Mouse (Mus musculus) gonadal fat pad, adult 2 months (tissue): ENCODE data around the gene Mroh2a. TPM values are rescaled to one million over a fixed set of nuclear protein-coding genes. Genes with fewer than 3 reads are reported as not detected.

Source experiments
- DNase-seq: peaks from one replicate; pipeline ENCODE4 v3.0.0-alpha.2; 2012; ENCODE audit warnings: low read depth
- polyA plus RNA-seq: library from polyadenylated mRNA; depleted of rRNA; stranded (reverse); fragments of >200 nt; gene quantifications from 2 replicates; pipeline ENCODE4 v1.2.3, GENCODE M21; 2012

The Mroh2a gene
- polyA plus RNA-seq, 1 experiment, result 52.3 TPM

DNA sequence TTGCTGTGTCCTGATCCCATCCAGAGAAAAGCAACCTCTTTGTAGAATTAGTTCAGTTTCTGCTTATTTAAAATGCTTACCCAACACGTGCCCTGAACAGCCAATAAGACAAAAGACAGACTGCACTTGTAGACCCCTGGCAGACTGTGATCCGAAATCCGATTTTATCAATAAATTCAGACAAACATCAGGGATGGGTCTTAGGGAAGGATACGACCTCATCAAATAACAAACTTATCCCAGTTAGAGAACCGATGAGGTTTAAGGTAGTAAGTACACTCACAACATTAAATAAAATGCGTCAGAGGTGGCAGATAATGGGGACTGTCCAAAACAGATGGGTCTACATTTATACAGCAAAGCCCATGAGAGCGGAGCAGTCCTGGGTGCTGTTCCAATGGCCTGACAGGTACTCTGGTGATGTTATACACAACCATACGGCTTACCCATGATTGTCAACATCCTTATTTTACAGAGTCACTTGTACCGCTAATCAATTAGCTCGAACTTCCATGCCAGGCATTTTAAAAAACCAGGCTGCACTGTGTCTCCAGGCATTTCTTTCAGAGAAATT is 49.8 kb downstream of the Mroh2a start:
- DNase-seq, result no peak

DNA sequence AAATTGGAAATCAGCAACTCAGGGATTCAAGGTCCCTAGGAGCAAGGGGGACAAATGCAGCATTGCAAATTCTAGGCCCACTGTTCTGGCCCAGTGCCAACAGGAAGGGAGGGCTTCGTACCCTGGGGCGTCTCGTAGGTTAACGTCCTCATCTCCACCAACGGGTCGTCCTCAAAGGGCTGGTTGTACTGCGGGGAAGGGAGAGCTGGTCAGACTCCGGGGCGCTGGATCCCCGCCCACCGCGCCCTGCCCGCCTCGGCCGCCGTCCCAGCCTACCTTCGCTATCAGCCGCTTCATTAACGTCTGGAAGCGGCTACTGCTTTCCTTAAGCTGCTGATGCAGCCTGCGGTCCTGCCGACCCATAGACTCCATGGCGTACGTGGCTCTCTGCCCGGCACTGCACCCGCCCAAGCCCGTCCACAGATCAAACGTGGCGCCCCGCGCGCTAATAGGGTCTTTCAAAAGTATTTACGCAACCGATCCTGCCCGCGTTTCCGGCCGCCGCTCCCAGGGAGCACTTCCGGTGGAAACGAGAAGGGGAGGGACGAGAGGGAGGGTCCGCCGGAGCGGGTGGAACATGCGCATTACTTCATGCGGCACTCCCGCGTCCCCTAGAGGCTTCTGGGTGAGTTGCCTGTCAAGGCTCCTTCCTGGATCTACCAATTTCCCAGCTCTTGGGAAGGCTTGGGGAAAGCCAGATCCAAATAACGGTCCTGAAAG is 50.5 kb downstream of the Mroh2a start, which contains the start of the genes Hjurp and Trpm8:
TSS of gene Hjurp (minus strand) at position 536 of the 720 bp plus-strand sequence.
TSS of gene Trpm8 (plus strand) at position 564 of the 720 bp plus-strand sequence.
- peak; percentile 100 for DNase-seq

DNA sequence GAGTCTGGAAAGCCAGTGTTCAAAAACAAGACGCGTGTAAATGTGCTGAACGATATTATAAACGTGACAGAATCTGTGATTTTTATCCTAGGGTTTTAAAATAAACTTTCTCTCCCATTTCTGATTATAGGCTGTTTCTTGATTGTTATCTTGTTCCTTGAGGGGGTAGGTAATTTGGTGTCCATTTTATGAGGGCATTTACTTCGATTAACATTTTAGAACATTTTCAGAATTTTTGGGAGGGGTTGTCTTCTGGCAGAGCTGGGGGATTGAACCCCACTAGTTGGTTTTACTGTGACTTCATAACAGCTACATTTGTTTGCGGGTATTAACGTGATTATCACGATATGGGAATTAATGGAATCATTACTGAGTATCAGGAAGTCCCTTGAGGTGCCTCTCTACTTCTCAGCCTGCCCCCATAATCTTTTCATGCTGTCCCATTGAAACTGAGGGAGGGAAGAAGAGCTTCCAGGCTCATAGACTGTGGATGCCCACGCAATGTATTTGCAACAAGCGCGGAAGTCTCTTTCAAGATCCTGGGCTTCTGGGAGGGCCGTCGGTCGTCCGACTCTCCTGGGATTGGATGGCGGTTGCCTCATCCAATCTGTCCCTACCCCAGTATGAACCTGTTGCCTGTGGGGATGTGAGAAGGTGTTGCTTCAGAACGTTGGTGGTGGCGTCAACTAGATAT is 51.2 kb downstream of the Mroh2a start:
- peak; percentile 82 for DNase-seq

DNA sequence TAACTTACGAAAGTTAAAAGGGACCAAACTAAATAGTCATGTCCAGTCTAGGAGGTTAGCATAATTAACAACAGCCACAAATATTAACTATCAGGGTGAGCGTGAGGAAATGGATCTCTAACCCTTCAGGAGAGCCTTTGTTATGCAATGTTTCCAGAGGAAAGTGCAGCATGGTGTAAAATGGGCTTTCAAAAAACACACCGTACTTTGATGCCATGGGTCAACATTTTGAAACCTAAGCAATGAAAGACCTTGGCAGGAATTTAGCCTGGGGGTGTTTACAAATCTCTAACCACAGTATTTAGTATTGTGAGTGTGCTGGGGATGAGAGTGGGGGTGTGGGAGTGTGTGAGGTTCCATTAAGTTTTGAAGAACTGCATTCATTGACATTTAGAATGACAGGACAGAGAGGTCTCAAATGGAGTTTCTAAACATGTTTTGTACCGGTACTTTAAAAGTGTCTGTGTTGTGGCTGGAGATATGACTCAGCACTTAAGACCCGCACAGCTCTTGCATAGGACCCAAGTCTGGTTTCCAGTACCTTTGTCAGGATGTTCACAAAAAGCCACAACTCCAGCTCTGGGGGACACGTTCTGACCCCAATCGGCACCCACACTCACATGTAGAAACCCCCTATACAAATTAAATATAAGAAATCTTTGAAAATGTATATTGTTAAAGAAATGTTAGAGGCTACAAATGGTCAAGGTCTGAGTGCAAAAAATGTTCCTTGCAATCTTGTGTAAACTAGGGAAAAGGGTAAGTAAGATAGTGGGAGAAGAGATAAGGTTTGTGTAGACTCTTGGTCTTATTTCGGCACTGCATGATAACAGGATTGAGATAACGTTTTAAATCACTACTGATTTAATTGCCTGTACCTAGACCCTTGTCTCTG is 52.6 kb downstream of the Mroh2a start:
- DNase-seq, result peak; percentile 99

DNA sequence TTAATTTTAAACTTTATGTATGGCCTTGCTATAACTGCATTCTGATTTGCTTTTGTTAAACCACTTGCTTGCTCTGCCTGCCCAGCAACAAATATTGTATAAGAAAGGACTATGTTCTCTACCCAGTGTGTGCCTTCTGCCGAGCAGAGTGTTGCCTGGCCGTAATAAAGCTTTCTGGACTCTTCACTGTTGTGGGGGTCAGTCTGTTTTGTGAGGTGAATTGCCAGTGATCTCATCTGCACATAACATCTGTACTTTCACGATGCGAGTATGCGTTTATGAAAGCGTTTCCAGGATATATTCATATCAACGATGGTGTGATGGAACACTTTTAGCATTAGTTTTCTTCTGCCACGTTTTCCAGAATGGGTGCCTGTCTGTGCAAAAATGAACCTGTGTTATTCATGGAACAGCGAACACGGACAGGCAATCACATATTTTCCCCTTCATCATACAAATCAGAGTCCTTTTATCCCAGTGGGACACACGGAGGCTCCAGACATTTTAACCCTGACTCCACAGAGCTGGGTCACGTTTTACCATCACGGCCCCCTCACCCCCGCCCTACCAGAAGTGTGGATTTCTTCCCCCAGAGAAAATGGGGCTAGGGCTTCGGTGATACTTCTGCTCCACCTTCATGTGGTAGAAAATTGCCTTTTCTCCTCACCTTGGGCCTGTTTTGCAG is 53.4 kb downstream of the Mroh2a start:
- no peak for DNase-seq

DNA sequence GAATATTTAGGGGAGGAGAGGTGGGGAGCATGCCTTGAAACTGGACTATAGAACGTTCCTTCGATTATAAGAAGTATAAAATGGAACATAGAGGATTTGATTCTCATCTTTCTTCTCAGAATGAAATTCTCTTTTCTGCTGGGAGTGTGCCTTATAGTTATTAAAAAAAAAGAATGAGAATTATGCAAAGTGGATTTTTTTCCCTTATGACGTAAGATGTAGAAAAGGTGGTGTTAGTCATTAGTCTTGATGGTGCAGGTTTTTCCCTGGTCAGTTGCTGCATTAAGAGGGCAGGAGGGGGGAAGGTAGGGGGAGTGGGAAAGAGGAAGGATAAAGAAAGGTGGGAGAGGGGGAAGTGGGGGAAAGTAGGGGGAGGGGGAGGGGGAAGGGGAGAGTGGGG is 55.5 kb downstream of the Mroh2a start:
- no peak for DNase-seq

DNA sequence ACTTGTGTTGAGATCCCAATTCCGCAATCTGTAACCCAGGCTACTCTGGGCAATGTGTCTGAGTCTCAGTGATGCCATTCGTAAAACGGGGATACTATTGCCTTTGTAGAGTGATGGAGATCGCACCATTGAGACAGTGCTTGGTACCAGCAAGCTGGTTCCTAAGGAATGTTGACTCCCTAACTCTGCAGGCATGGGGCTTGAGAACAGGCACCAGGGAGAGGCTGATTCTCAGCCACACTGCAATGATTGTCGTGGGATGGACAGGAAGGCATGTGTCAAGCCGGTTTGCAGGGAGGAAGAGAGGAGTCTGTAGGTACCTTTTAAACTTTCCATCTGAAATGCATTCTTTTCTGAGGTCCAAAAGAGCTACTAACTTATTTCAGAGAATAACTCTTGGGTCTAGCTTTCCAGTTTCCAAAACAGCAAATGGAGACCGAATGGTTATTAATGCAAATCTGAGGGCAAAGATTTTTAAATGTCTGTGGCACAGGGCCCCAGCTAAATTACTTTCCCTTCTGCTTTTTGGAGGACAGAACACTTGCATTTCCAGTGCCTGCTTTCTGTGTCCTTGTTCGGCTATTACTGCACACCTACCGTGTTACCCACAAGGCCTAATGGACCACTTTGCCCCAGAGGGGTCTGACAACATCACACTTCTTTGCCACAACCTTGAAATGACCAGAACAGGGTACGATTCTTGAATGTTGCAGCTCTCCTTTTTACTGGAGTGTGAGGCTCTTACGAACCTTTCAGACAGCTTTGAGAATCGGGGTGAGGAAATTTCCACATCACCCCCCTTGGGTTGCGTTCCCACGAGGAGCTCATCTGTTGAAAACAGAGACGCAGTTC is 56.8 kb downstream of the Mroh2a start:
- DNase-seq, result no peak

DNA sequence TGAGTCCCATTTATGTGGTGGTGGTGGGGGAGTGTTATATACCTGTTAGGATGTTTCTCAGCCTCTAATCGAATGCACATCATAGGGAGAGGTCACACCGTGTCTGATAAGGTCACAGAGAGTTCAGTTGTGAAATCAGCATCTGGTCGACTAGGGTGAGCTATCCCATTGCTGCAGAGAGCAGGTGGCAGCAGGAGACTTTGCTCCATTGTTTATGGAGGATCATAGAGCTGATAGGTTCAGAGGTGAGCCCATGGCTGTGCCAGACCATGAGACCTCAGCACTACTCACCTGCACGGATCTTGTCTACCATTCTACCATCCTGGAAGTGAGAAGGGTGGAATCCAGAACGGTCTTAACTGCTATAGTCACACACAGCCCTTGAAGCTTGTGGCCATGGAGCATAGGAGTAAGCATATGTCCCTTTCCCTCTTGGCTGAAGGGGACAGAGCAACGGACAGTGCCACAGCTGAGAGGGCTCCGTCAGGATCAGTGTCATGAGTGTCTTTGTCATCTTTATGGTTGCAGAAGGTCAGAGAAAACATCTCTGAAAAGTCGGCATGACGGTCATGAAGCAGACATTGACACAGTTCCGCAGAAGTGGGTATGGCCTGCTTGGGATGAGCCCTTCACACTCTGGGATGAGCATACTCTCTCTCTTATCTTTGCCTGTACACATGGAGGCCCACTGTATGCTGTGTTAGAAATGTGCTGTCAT is 57.6 kb downstream of the Mroh2a start:
- DNase-seq, result no peak

DNA sequence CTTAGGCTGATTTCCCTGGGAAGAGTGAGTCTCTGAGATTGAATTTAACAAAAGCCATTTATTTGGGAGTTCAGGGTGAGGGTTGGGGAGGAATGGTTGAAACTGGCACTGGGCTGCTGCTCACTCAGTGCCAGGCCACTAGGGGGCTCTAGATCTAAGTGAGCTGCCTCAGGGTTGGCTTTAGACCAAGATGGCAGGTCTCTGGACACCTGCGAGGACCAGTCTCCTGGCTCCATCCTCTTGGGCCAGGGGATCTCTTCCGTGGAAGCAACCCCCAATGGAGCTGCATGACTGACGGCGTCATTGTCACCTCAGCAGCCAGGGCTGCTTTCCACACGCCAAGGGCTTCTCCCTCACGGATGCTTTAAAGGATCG is 58.1 kb downstream of the Mroh2a start:
- DNase-seq, result no peak

DNA sequence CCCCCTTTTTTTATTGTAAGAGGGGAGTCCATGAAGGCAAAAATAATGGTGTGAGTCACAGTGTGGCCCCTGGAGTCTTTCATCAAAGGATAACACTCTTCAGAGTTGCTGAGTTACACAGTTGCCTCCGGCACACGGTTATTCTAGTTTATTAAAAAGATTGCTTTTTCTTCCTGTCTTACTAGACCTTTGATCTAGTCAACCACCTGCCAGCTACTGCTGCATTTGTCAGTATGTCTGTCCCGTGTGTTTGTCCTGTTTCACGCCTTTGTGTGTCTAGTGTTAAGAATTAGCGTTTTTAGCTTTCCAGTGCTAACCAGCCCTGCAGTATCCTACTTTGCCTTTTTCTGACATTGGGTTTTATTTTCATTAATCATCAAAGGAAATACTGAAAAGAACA is 58.9 kb downstream of the Mroh2a start:
- DNase-seq, result no peak

DNA sequence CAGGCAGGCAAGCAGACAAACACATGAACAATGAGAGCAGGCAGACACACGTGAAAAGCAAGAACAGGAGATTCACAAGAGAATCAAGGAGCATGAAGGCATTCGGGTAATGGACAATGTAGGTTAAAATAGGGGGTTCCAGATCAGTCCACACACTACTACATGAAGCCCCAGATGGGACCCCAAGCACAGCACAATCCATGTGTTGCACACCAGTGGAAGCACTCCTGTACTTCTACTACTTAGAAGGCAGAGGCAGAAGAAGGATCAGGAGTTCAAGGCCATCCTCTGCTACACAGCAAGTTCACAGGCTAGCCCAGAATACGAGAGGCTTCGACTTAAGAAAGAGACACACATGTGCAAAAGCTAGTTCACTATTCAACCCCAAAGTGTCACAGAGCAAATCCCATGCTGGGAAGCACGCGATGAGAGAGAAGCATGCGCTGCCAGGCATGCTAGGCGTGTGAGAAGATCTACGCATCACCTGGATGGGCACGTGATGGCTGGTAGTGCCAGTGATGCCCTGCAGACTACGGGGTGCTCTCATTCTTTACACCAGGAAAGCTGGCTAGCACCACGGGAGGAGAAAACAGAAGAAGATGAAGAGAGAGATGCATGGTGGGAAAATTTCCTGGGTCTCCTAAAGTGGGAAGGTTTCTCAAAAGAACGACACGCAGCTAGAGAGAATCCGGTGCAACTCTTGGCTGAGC is 59.5 kb downstream of the Mroh2a start:
- no peak for DNase-seq

DNA sequence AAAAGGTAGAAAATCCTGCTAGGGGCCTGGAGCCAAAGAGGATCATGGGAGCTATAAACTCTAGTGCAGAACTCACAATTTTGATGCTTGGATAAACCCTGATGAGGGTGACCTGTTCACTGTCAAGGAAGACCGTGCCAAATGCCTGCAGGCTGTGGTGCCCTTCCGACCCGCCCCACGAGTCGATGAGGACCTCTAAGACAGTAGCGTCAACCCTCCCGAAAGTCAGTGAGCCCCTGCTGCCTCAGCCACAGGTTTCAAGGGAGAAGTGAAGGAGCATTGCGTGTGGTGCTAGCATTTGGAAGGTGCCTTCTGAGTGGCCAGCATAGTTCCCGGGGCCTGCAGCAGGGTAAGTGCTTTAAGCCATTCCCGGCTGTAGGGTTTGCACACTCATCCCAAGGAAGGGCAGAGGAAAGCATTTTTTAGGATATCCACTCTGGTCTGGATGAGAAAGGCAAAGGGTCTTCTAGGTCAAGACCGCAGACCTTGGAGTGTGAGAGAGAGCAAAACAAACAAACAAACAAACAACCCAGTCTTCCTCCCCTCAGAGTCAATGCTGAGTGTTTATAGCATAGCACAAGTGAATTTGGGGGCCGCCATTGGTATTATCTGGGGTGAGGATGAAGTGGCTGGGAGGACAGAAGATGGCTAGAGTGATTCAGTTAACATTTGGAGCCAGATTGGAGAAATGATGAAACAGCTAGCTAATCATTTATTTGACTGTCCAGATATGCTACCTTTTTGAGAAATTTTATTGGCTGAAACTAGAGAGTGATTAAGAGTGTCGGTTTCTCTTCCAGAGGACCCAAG is 60.3 kb downstream of the Mroh2a start:
- DNase-seq, result no peak

DNA sequence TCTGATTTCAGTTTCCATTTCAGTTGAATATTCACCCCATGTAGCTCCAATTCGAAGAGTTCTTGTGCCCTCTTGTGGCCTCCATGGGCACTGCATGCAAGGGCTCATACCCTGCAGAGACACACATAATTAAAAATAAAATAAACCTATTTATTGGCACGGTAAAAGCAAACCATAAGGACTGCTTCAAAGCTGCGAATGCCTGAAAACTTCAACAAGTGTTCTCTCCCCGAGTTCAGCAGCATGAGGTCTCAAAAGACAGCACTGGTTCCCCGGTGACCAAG is 60.9 kb downstream of the Mroh2a start:
- DNase-seq, result no peak

DNA sequence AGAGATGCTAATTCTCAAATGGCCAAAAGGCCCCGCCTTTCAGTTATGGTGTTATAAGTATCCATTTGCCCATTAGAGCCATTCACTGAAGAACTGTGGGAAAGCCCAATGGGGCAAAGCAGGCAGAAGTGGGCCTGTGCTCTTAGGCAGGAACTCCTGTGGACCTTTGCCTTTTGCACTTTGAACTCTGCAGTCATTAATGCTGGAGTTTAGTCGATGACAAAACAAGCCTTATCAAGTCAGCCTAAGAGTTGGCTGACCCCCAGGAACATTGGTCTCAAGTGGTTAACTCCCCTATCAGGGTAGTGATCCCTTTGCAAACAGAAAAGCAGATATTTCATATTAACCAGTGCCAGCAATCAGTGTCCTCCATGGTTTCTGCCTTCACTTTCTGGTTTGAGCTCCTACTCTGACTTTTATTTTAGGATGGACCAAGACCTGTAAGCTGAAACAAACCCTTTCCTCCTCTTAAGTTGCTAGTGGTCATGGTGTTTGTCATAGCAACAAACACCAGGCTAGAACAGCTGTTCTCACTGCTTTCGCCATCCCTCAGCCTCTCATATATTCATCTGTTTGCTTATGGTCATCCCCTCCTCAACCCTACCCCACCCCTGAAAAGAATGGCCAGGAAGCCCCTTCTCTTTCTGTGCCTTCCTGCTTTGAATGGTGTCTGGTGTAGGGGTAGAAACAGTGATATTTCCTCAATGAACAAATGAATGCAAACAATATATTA is 61.4 kb downstream of the Mroh2a start:
- no peak for DNase-seq

DNA sequence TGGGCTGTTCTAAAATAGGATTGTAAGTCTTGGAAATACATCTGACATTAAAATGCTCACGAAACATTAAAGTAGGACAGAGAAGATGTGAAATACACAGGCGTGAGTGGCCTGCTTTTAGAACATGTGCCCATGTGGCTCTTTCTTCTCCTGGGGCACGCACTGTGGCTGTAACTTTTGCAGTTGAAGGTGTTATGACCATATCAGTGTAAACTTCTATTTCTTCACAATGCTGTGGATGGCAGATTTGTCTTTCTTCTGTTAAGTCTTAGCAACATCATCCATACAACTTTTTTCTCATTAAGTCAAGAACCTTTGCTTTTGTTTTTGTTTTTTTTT is 62.0 kb downstream of the Mroh2a start:
- DNase-seq, result no peak

DNA sequence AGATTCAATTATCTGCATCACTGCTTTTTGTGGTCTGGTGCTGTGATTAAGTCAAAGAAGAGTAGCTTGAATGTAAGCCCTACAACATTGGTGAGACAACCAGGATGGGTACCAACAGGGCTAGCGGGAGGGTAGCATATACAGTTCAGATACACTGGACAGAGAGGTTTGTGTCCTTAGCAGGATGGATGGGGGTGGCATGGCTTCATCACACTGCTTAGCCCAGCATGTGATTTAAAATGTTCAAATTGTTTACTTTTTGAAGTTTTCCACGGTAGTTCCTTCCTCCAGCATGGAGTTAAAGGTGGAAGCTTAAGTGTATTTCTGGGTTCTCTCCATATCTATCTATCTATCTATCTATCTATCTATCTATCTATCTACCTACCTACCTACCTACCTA is 62.4 kb downstream of the Mroh2a start:
- DNase-seq, result no peak

DNA sequence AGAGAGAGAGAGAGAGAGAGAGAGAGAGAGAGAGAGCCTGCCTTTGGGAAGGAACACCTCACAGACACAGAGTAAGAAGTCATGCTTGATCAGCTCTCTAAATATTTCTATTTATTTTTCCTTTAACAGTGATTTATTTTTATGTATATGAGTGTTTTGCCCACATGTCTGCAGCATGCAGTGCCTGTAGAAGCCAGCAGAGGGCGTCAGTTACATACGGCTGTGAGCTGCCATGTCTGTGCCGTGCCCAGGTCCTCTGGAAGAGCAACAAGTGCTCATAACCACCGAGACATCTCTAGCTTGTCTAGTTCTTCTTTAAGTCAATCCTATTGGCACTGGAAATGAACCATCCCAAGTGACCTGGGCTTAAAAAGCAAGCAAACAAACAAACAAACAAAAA is 63.1 kb downstream of the Mroh2a start:
- no peak for DNase-seq

DNA sequence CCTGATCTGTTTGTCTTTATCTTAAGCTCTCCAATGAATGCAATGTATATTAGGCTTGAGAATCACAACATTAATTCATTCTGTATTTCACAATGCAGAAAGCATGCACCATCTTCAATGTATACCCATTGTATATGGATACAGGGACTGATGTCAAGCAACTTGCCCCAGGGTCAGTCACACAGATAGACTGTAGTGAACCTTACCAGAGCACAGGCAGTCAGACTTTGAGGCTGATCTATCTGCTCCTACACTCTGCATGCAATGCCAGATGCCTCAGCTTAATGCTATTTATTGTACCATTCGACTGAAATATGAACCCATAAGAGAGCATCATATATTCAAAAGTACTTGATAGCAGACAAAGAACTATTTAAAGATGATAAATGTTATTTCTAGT is 63.7 kb downstream of the Mroh2a start:
- DNase-seq, result no peak
